Mouse (Mus musculus) left cerebral cortex, postnatal 14 days (tissue): ENCODE measurements at regions not wholly inside any gene's neighbourhood (a gene's known extent, or its start where the extent isn't known, plus 50 kb on each side); places are given as distances from the start of the nearest gene placed in this dataset.

Experiments used
- DNase-seq, 2 experiments: peaks; one replicate each; pipeline ENCODE4 v3.0.0; 2021 to 2022; ENCODE audit warnings: low spot score in 2 of 2, mixed read lengths in 1 of 2
- intact Hi-C: fragments of 180-260 bp; cut with DNase I; formaldehyde crosslinking; loops from one replicate; pipeline ENCODE4 v1.15.1; 2025
- microRNA-seq, 2 experiments: library from miRNA; unstranded; fragments of <30 nt; microRNA quantifications; one replicate each; pipeline ENCODE4 v1.2.0; 2022

DNA sequence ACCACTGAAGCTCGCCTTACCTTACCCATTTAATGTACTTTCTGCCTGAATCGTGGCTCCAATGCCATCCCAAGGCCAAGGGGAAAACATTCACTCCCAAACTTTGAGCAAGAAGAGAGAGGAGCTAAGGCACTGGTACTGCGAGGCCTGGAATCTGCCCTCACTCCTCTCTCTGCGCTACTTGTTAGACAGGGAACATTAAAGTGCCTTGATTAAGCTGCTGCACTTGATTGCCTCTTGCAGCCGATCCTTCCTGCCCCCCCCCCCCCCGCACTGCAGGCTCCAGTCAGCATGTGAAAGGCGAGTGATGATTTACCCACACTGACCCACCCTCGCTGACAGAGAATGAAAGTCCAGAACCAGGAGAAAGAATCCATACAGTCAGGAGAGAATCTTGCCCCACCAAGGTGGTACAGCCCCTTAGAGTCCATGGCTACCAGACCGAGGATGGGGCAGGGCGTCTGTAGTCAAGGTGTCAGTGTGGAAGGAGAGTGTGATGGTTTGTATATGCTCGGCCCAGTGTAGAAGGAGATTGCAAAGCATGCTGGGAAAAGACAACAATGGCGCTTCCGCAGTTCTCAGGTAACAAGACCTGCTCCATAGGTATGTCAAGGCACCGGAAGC lies 115.6 kb upstream of the Nsun2 start:
- intact Hi-C loops = no loop called here
- DNase-seq = no peak

- intact Hi-C loops = no loop called here
These were observed 113.4 kb upstream of the Nsun2 start for GRCm38 (mm10) chr13:69420166-69420565.

GRCm38 (mm10) chr13:69421966-69422365 lies 111.6 kb upstream of the Nsun2 start:
- intact Hi-C loops = no loop called here
- DNase-seq = no peak

More at GRCm38 (mm10) chr13:69420166-69420565, 113.4 kb upstream of the Nsun2 start:
- DNase-seq = no peak

DNA sequence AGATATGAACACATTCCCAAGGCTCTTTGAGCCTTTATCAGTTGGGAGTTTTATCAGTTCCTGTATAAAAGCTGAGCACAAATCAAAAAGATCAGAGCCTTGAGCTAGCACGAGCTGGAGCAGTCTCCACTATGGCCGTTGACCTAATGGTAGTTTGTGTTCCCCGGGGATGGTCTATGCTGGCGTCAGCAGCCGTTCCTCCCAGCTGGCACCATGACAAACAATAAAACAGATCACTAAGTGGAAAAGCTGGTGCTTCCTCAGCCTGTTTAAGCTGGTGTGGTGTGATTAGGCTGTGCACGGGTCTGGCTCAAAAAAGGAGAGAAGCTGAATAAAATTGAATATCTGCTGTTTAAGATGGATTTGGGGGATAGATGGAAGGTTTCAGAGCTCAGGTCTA lies 107.4 kb upstream of the Nsun2 start:
- no peak for DNase-seq
- intact Hi-C loops = no loop called here

GRCm38 (mm10) chr13:69429596-69429995 lies 104.0 kb upstream of the Nsun2 start:
- DNase-seq = no peak
- intact Hi-C loops = no loop called here

DNA sequence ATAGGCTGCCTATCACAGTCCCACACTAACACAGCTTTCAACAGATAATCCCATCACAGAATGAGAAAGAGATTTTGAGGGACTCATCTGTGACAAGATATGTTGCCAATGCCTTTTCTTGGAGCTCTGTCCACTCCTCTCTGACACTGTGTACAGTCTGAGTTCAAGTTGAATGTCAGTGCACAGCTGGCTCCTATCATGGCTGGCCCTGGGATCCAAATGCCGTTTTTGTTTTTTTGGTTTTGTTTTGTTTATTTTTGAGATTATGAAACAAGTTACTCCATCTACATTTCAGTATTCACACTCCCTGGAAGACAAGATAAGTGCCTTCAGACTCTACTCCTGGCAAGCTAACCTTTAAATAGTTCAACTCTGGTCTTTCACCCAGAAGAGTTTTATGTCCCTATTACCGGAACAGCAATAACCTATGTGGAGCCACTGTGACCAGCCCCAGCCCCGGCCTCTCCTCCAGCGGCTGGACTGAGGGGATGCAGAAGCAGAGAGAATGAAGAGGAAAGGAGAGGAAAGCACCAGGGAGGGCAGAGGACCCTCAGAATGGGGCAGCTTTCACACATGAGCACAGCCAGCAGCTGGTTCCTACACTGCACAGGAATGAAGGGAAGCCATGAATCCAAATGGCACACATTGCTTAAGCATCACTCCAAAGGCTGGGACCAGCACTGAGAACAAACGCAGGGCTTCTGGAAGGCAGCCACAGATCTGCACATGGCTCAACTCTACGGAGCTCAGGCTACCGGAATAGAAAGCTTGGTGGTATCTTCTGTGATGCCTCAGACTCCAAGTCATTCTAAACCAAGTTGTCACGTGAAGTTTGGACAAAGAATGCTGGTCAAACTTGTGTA lies 99.9 kb upstream of the Nsun2 start:
- intact Hi-C loops = no loop called here
- no peak for DNase-seq

DNA sequence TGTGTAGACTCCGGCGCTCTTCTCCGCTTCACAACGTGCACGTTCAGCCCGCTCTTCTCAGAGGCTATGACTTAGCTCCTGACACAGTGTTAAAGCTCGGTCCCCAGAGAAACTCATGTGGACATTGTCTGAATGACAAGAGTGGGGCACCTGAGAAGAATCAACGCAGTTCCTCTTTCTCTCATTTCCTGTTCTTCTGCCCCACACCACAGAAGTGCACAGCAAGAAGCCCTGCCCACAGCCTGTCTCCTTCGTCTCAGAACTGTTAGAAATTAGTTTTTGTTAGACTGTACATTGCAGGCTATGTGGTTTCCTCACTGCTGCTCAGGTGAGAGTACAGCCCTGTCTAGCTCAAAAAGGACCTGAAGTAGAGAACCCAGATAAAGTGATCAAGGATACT lies 94.1 kb upstream of the Nsun2 start:
- intact Hi-C loops = no loop called here
- no peak for DNase-seq

- DNase-seq = no peak
These were observed 91.7 kb upstream of the Nsun2 start for GRCm38 (mm10) chr13:69441798-69442197.

GRCm38 (mm10) chr13:69445611-69446010 lies 87.9 kb upstream of the Nsun2 start:
- DNase-seq = no peak
- intact Hi-C loops = no loop called here

More at GRCm38 (mm10) chr13:69441798-69442197, 91.7 kb upstream of the Nsun2 start:
- intact Hi-C loops = no loop called here

Small RNAs in the stretch of these regions (microRNA-seq; reads per million reads assigned to microRNA genes)
- 0 reads per million in 2 experiments for gene Gm44375
